Mouse (Mus musculus): ENCODE results near the gene Slc22a20. TPM values are rescaled to one million over a fixed set of nuclear protein-coding genes. Genes with fewer than 3 reads are reported as not detected.
A peak's percentile ranks its signal among the peaks of the same experiment; 100 is the strongest.

The Slc22a20 gene
- total RNA-seq, 2 experiments from 2014 or later, result not detected

GRCm38 (mm10) chr19:5989585-5989984, 3.6 kb upstream of the Slc22a20 start:
- DNase-seq, result no peak

GRCm38 (mm10) chr19:5988815-5989452, 3.0 kb upstream of the Slc22a20 start:
- DNase-seq, result peak; percentile 52 to 55

- no peak for DNase-seq
These were observed 2.3 kb upstream of the Slc22a20 start for GRCm38 (mm10) chr19:5988027-5988814.

- DNase-seq, result no peak
These were observed 5.5 kb downstream of the Slc22a20 start for GRCm38 (mm10) chr19:5980477-5980876.

GRCm38 (mm10) chr19:5977717-5978116, 8.2 kb downstream of the Slc22a20 start:
- peak; percentile 34 to 47 for DNase-seq

- no peak for DNase-seq
These were observed 10.3 kb downstream of the Slc22a20 start for GRCm38 (mm10) chr19:5975676-5976075.

- DNase-seq, result no peak
These were observed 10.8 kb downstream of the Slc22a20 start for GRCm38 (mm10) chr19:5975112-5975511.

- no peak for DNase-seq
These were observed 18.3 kb downstream of the Slc22a20 start for GRCm38 (mm10) chr19:5967664-5968063.

GRCm38 (mm10) chr19:5966786-5967185, 19.2 kb downstream of the Slc22a20 start:
- DNase-seq, result no peak

GRCm38 (mm10) chr19:5965910-5966309, 20.0 kb downstream of the Slc22a20 start:
- no peak for DNase-seq

- peak; percentile 75 to 86 for DNase-seq
These were observed 20.7 kb downstream of the Slc22a20 start for GRCm38 (mm10) chr19:5965280-5965679.

- no peak for DNase-seq
These were observed 21.1 kb downstream of the Slc22a20 start for GRCm38 (mm10) chr19:5964804-5965203.

GRCm38 (mm10) chr19:5963883-5964562, 21.9 kb downstream of the Slc22a20 start, which contains the start of gene Pola2:
TSS of gene Pola2 (minus strand) at chr19:5964202.
- peak; percentile 91 to 93 for DNase-seq

GRCm38 (mm10) chr19:5962651-5963050, 23.3 kb downstream of the Slc22a20 start:
- DNase-seq, result no peak

- DNase-seq, result no peak
These were observed 28.6 kb downstream of the Slc22a20 start for GRCm38 (mm10) chr19:5957371-5957770.

- peak; percentile 90 to 95 for DNase-seq
These were observed 29.3 kb downstream of the Slc22a20 start for GRCm38 (mm10) chr19:5956685-5957084.

- DNase-seq, result peak; percentile 75 to 85
These were observed 30.0 kb downstream of the Slc22a20 start for GRCm38 (mm10) chr19:5955704-5956670.

- no peak for DNase-seq
These were observed 31.0 kb downstream of the Slc22a20 start for GRCm38 (mm10) chr19:5954936-5955335.

GRCm38 (mm10) chr19:5954031-5954710, 31.8 kb downstream of the Slc22a20 start:
- no peak for DNase-seq

- DNase-seq, result peak in 1 of 2 experiments; percentile 29
These were observed 32.7 kb downstream of the Slc22a20 start for GRCm38 (mm10) chr19:5953201-5953770.

Measured in heart, adult 18-20 months (tissue).